Mouse (Mus musculus): ENCODE results near the gene 4930558K02Rik.

GRCm38 (mm10) chr1:161931817-161932216 lies 47.6 kb downstream of the 4930558K02Rik start:
- TF ChIP-seq CTCF (IDR thresholded peaks at IDR 0.05; ENCODE audit: extremely low read depth, insufficient read length, insufficient replicate concordance, low read depth, low read length), result no peak
- no peak for TF ChIP-seq POLR2A (IDR thresholded peaks at IDR 0.05; ENCODE audit: low read depth, low read length)

Data from small intestine, adult 2 months (tissue).